Mouse (Mus musculus): Measurements from ENCODE around the gene Ankrd36. TPM values are rescaled to one million over a fixed set of nuclear protein-coding genes. Genes with fewer than 3 reads are reported as not detected.

The Ankrd36 gene
- not detected for polyA plus RNA-seq (2017; shearing (Covaris generic))

GRCm38 (mm10) chr11:5569474-5569873 lies at the start of gene Ankrd36:
Gene Ankrd36 (plus strand): TSS chr11:5569684.

GRCm38 (mm10) chr11:5520412-5521265 lies 48.8 kb upstream of the Ankrd36 start, which contains the start of gene Xbp1:
Gene Xbp1 (plus strand): TSS chr11:5520659.

GRCm38 (mm10) chr11:5541799-5542481 lies 27.5 kb upstream of the Ankrd36 start, which contains the start of gene Ccdc117:
Gene Ccdc117 (minus strand): TSS chr11:5542187.

GRCm38 (mm10) chr11:5715630-5716105 lies 146.2 kb downstream of the Ankrd36 start, which contains the start of gene Mrps24:
Gene Mrps24 (minus strand): TSS chr11:5715680.

Other genes with a start within 250 kb of the Ankrd36 start
- gene Znrf3, start 124.8 kb upstream of the Ankrd36 start, polyA plus RNA-seq (2017; shearing (Covaris generic)), result 4.5 TPM
- 32.3 TPM for gene Xbp1, start 49.0 kb upstream of the Ankrd36 start, polyA plus RNA-seq (2017; shearing (Covaris generic))
- gene Ccdc117, start 27.5 kb upstream of the Ankrd36 start, polyA plus RNA-seq (2017; shearing (Covaris generic)), result 3.8 TPM
- 28.5 TPM for gene Mrps24, start 146.0 kb downstream of the Ankrd36 start, polyA plus RNA-seq (2017; shearing (Covaris generic))
- 31.4 TPM for gene Urgcp, start 192.7 kb downstream of the Ankrd36 start, polyA plus RNA-seq (2017; shearing (Covaris generic))
- 299 TPM for gene Dbnl, start 218.8 kb downstream of the Ankrd36 start, polyA plus RNA-seq (2017; shearing (Covaris generic))
- 5.2 TPM for gene Pgam2, start 234.0 kb downstream of the Ankrd36 start, polyA plus RNA-seq (2017; shearing (Covaris generic))